Mouse (Mus musculus): ENCODE data around the gene Prg2. TPM values are rescaled to one million over a fixed set of nuclear protein-coding genes. Genes with fewer than 3 reads are reported as not detected.

Prg2 gene
- total RNA-seq, 4 experiments from 2014 or later = not detected

DNA sequence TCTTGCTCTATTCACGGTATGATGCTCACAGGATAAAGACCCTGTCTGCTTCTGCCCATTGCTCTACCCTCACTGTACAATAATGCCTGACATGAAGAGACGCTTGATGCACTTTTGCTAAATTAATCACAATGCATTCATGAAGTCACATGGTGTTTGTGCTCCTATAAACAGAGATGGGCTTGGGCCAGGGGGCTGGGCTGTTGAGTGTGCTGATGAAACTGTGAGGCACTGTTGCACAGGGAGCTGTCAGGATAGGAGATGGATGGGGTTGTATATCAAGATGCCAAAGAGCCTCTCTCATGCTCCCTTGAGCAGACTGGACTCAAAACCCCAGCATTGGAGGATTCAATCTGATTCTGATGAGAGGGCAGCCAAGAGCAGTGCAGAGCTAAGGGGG lies 52.9 kb downstream of the Prg2 start:
- DNase-seq = no peak

Other genes with a start within 250 kb of the Prg2 start
- gene Ypel4, start 246.4 kb upstream of the Prg2 start, total RNA-seq (2022) = 10 to 100 TPM in 2 of 4 experiments, 1 to 10 TPM in 2; 4.5 to 11.8 (median 9.7) TPM
- 1 to 10 TPM; 1.7 to 4.3 (median 2.8) TPM for gene Gm19426, start 236.8 kb upstream of the Prg2 start, total RNA-seq (2022)
- 100 to 1,000 TPM in 1 of 4 experiments, 10 to 100 TPM in 3; 80.5 to 116 (median 91.7) TPM for gene Serping1, start 205.0 kb upstream of the Prg2 start, total RNA-seq (2022)
- 10 to 100 TPM; 13.3 to 20.7 (median 15.2) TPM for gene Ube2l6, start 181.6 kb upstream of the Prg2 start, total RNA-seq (2022)
- gene Smtnl1, start 157.8 kb upstream of the Prg2 start, total RNA-seq (2022) = not detected
- gene Timm10, start 153.5 kb upstream of the Prg2 start, total RNA-seq (2022) = 10 to 100 TPM; 28.2 to 43.5 (median 39.5) TPM
- 1 to 10 TPM; 3.0 to 7.5 (median 5.5) TPM for gene Slc43a1, start 141.6 kb upstream of the Prg2 start, total RNA-seq (2022)
- 1 to 10 TPM; 1.2 to 1.8 (median 1.6) TPM for gene Rtn4rl2, start 93.8 kb upstream of the Prg2 start, total RNA-seq (2022)
- gene Slc43a3, start 43.9 kb upstream of the Prg2 start, total RNA-seq (2022) = 10 to 100 TPM; 63.1 to 81.5 (median 75.7) TPM
- gene Prg3, start 7.8 kb downstream of the Prg2 start, total RNA-seq (2022) = not detected
- 100 to 1,000 TPM; 130 to 156 (median 142) TPM for gene Ssrp1, start 56.8 kb downstream of the Prg2 start, total RNA-seq (2022)
- 1 to 10 TPM in 3 of 4 experiments, under 1 TPM in 1; 0.83 to 1.8 (median 1.3) TPM for gene P2rx3, start 57.0 kb downstream of the Prg2 start, total RNA-seq (2022)
- gene Tnks1bp1, start 67.6 kb downstream of the Prg2 start, total RNA-seq (2022) = 100 to 1,000 TPM; 103 to 135 (median 120) TPM
- gene Aplnr, start 155.8 kb downstream of the Prg2 start, total RNA-seq (2022) = 10 to 100 TPM in 1 of 4 experiments, 1 to 10 TPM in 3; 4.3 to 17.6 (median 8.0) TPM
- gene Lrrc55, start 216.7 kb downstream of the Prg2 start, total RNA-seq (2022) = 10 to 100 TPM; 14.3 to 30.9 (median 24.9) TPM